Mouse (Mus musculus) v-Abl transformed pro-B cells (cell line): ENCODE measurements around the gene Cyp2w1.

Experiments used
- in situ Hi-C, 2 experiments: fragments of 400-800 bp; cut with MboI; formaldehyde crosslinking; loops; one replicate each; pipeline ENCODE4 v1.15.1; 2025; ENCODE audit not compliant: unreplicated experiment in 2 of 2

The Cyp2w1 gene

GRCm38 (mm10) chr5:139330766-139331165 lies 21.7 kb upstream of the Cyp2w1 start:
- in situ Hi-C loops, result loop anchor here in 1 of 2 experiments (5.0 to 10.0 kb wide), 2 partner anchors 48 to 424 kb away; no protein-coding TSS in a partner anchor

- in situ Hi-C loops, result loop anchor here in 1 of 2 experiments (5.0 to 10.0 kb wide), 2 partner anchors 49 to 423 kb away; no protein-coding TSS in a partner anchor
Observed at GRCm38 (mm10) chr5:139331742-139332141, 20.7 kb upstream of the Cyp2w1 start.

GRCm38 (mm10) chr5:139332590-139333272 lies 19.7 kb upstream of the Cyp2w1 start:
- in situ Hi-C loops, result loop anchor here in 1 of 2 experiments (5.0 to 10.0 kb wide), 2 partner anchors 50 to 422 kb away; no protein-coding TSS in a partner anchor

GRCm38 (mm10) chr5:139333301-139334013 lies 19.0 kb upstream of the Cyp2w1 start:
- in situ Hi-C loops, result loop anchor here in 1 of 2 experiments (5.0 to 10.0 kb wide), 2 partner anchors 51 to 421 kb away; no protein-coding TSS in a partner anchor

GRCm38 (mm10) chr5:139334394-139334793 lies 18.0 kb upstream of the Cyp2w1 start:
- in situ Hi-C loops, result loop anchor here in 1 of 2 experiments (5.0 to 10.0 kb wide), 2 partner anchors 52 to 420 kb away; no protein-coding TSS in a partner anchor

- in situ Hi-C loops, result loop anchor here in 1 of 2 experiments (10.0 kb wide), 1 partner anchor 419 kb away; no protein-coding TSS in a partner anchor
Observed at GRCm38 (mm10) chr5:139335634-139336033, 16.8 kb upstream of the Cyp2w1 start.

- in situ Hi-C loops, result loop anchor here in 1 of 2 experiments (10.0 kb wide), 1 partner anchor 417 kb away; no protein-coding TSS in a partner anchor
Observed at GRCm38 (mm10) chr5:139337826-139338370, 14.5 kb upstream of the Cyp2w1 start.

- in situ Hi-C loops, result loop anchor here in 1 of 2 experiments (10.0 kb wide), 1 partner anchor 416 kb away; no protein-coding TSS in a partner anchor
Observed at GRCm38 (mm10) chr5:139338403-139338802, 14.0 kb upstream of the Cyp2w1 start.

GRCm38 (mm10) chr5:139338891-139339290 lies 13.5 kb upstream of the Cyp2w1 start:
- in situ Hi-C loops, result loop anchor here in 1 of 2 experiments (10.0 kb wide), 1 partner anchor 416 kb away; no protein-coding TSS in a partner anchor

- in situ Hi-C loops, result no loop called here
Observed at GRCm38 (mm10) chr5:139344021-139344686, 8.3 kb upstream of the Cyp2w1 start.

- in situ Hi-C loops, result no loop called here
Observed at GRCm38 (mm10) chr5:139344687-139345363, 7.6 kb upstream of the Cyp2w1 start.

- in situ Hi-C loops, result no loop called here
Observed at GRCm38 (mm10) chr5:139345364-139345714, 7.1 kb upstream of the Cyp2w1 start.

GRCm38 (mm10) chr5:139347225-139347624 lies 5.2 kb upstream of the Cyp2w1 start:
- in situ Hi-C loops, result no loop called here

GRCm38 (mm10) chr5:139349713-139350112 lies 2.7 kb upstream of the Cyp2w1 start:
- in situ Hi-C loops, result loop anchor here in 1 of 2 experiments (10.0 kb wide), 1 partner anchor 275 kb away; no protein-coding TSS in a partner anchor

GRCm38 (mm10) chr5:139351134-139351533 lies 1.3 kb upstream of the Cyp2w1 start, which contains the start of gene Cox19:
TSS of gene Cox19 (minus strand) at chr5:139351418.
- in situ Hi-C loops, result loop anchor here in 1 of 2 experiments (10.0 kb wide), 1 partner anchor 276 kb away; no protein-coding TSS in a partner anchor

GRCm38 (mm10) chr5:139351628-139352027 lies 789 bp upstream of the Cyp2w1 start:
- in situ Hi-C loops, result loop anchor here in 1 of 2 experiments (10.0 kb wide), 1 partner anchor 277 kb away; no protein-coding TSS in a partner anchor

GRCm38 (mm10) chr5:139353496-139353895 lies 1.1 kb downstream of the Cyp2w1 start:
- in situ Hi-C loops, result loop anchor here in 1 of 2 experiments (10.0 kb wide), 1 partner anchor 279 kb away; no protein-coding TSS in a partner anchor

- in situ Hi-C loops, result loop anchor here in 1 of 2 experiments (10.0 kb wide), 1 partner anchor 279 kb away; no protein-coding TSS in a partner anchor
Observed at GRCm38 (mm10) chr5:139353946-139354345, 1.5 kb downstream of the Cyp2w1 start.

- in situ Hi-C loops, result loop anchor here (5.0 to 10.0 kb wide), 2 partner anchors 281 to 508 kb away; no protein-coding TSS in a partner anchor
Observed at GRCm38 (mm10) chr5:139355235-139355772, 2.9 kb downstream of the Cyp2w1 start.
